In the genomic region with DNA sequence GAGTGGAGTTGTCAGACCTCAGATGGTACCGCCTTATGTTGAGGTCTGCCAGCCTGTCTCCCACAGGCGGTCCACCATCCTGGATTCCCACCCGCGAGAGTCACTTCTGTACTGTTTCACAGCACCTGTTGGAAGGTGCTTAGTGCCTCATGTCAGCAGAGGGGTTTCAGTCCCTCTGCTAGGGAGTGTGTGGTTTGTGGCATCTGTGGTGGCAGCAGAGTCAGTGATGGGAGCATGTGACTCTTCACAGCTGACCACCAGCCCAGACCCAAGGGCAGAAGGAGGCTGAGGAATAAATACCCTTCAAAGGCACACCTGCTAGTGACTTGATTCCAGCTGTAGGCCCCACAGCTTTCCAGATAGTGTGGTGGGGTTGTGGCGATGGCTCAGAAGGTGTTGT, we compare ENCODE assay signal across 24 mouse cellular contexts.
DNase-seq lines count a peak whose midpoint lies in the region; ATAC-seq and TF ChIP-seq lines count a peak whose summit lies in the region.
"Had no signal": no experiment of that assay in that cellular context is flagged by ENCODE, and none has a peak within 500 bp of the region (broad histone marks: within the 10 kb centered on the region; RNA-seq: fewer than 3 reads in every experiment).

No protein-coding gene starts in this region.

- WGBS in heart, adult 2 months = 93% methylated on average over 5 of the region's 5 CpGs
- WGBS in midbrain, embryonic 11.5 days = 95% methylated on average over 5 of the region's 5 CpGs

- H3K27me3 ChIP-seq in heart, adult 2 months (ENCODE audit: control insufficient read depth, insufficient read depth, low read length) = no peaks in the 10 kb centered on the region
- H3K27me3 ChIP-seq in midbrain, embryonic 11.5 days (ENCODE audit: control insufficient read depth, insufficient read depth, low read length) = no peaks in the 10 kb centered on the region
- H3K27me3 ChIP-seq: limb, embryonic 12.5 days; midbrain, embryonic 15.5 days; Patski had no signal

- H3K4me1 ChIP-seq in heart, adult 2 months (ENCODE audit: control insufficient read depth, insufficient read depth, low read length) = no peaks in the 10 kb centered on the region
- H3K4me1 ChIP-seq in midbrain, embryonic 11.5 days (ENCODE audit: control insufficient read depth, insufficient read depth, low read length) = no peaks in the 10 kb centered on the region
- H3K4me1 ChIP-seq: midbrain, embryonic 15.5 days had no signal

- peak; percentile 42; the same call in 1 of the 2 replicates for ATAC-seq in common myeloid progenitor, adult 5-6 weeks (replicated peaks; ENCODE audit: low read depth, poor library complexity, severe bottlenecking)
- no peak for ATAC-seq in midbrain, embryonic 11.5 days (ENCODE audit: low FRiP score)
- ATAC-seq: forebrain, postnatal 0 days; inflammation-experienced regulatory T-cells, adult 6 months; midbrain, embryonic 15.5 days; Patski had no signal

- TF ChIP-seq CTCF in heart, adult 2 months (IDR thresholded peaks at IDR 0.05) = no peak

- H3K36me3 ChIP-seq in heart, adult 2 months (ENCODE audit: control insufficient read depth, insufficient read depth, low read length) = no peaks in the 10 kb centered on the region
- no peaks in the 10 kb centered on the region for H3K36me3 ChIP-seq in midbrain, embryonic 11.5 days (ENCODE audit: control insufficient read depth, insufficient read depth, low read length)
- H3K36me3 ChIP-seq: G1E; limb, embryonic 12.5 days; midbrain, embryonic 15.5 days had no signal

- H3K4me2 ChIP-seq in midbrain, embryonic 11.5 days = no peak overlapping the region
- H3K4me2 ChIP-seq: hindbrain, embryonic 14.5 days; limb, embryonic 12.5 days; liver, embryonic 11.5 days; midbrain, embryonic 15.5 days had no signal

- H3K9ac ChIP-seq in heart, adult 2 months (ENCODE audit: low read depth, low read length) = no peak overlapping the region
- H3K9ac ChIP-seq in midbrain, embryonic 11.5 days (ENCODE audit: low read length) = no peak overlapping the region
- H3K9ac ChIP-seq: forebrain, postnatal 0 days; hindbrain, embryonic 14.5 days; limb, embryonic 12.5 days; midbrain, embryonic 15.5 days had no signal

- intact Hi-C loops in heart, adult 2 months (cut with DNase I) = no loop called here

- no peak for TF ChIP-seq POLR2A in heart, adult 2 months (IDR thresholded peaks at IDR 0.05; ENCODE audit: insufficient read depth, low read depth, low read length)

- no peak overlapping the region for H3K27ac ChIP-seq in heart, adult 2 months
- no peak overlapping the region for H3K27ac ChIP-seq in midbrain, embryonic 11.5 days (ENCODE audit: low read depth, low read length)
- H3K27ac ChIP-seq: hindbrain, embryonic 14.5 days; limb, embryonic 12.5 days; midbrain, embryonic 15.5 days had no signal

- H3K9me3 ChIP-seq in midbrain, embryonic 11.5 days (ENCODE audit: control insufficient read depth, low read length) = no peaks in the 10 kb centered on the region
- H3K9me3 ChIP-seq: G1E; limb, embryonic 12.5 days; midbrain, embryonic 15.5 days had no signal

- H3K79me2 ChIP-seq in heart, adult 2 months (replicated peaks; ENCODE audit: control insufficient read depth, insufficient read depth, low read length) = no peaks in the 10 kb centered on the region

- no peak for TF ChIP-seq EP300 in heart, adult 2 months (IDR thresholded peaks at IDR 0.05; ENCODE audit: insufficient read depth, low read depth, low read length)

- no peak overlapping the region for H3K4me3 ChIP-seq in heart, adult 2 months
- H3K4me3 ChIP-seq in midbrain, embryonic 11.5 days (ENCODE audit: low read depth, low read length) = no peak overlapping the region
- H3K4me3 ChIP-seq: limb, embryonic 12.5 days; midbrain, embryonic 15.5 days had no signal

- peak; percentile 59 for DNase-seq in heart, adult 11 months
- DNase-seq in heart, adult 2 months = no peak
- DNase-seq in natural killer cell, adult 2 months (ENCODE audit: low spot score in 2 of 2) = peak; percentile 38 to 48
- DNase-seq in thymus, postnatal 4 days = peak; percentile 10
- DNase-seq in retina, embryonic 14.5 days (ENCODE audit: low spot score) = no peak
- no peak for DNase-seq in midbrain, embryonic 11.5 days (ENCODE audit: low spot score, missing footprints)
- DNase-seq: adrenal gland, adult 2 months; cerebellum, adult 11 months; cerebellum, adult 9-11 months; forebrain, postnatal 0 days; gastrocnemius, postnatal 25 days; kidney, adult 2 months; kidney, postnatal 10 days; lung, adult 18-20 months; lung, postnatal 14 days; right cerebral cortex, adult 18-20 months had no signal

Comparison
In these comparisons a context has a peak if more than half of its experiments do, and no peak if none do; other contexts are left out.
1. DNase-seq: peak in heart, adult 11 months (single experiment), natural killer cell, adult 2 months (2 of 2) and thymus, postnatal 4 days (single experiment); none in heart, adult 2 months (0 of 2), retina, embryonic 14.5 days (single experiment) and midbrain, embryonic 11.5 days (single experiment).